Comparison of ENCODE assay signal across 8 mouse cellular contexts in the genomic region with DNA sequence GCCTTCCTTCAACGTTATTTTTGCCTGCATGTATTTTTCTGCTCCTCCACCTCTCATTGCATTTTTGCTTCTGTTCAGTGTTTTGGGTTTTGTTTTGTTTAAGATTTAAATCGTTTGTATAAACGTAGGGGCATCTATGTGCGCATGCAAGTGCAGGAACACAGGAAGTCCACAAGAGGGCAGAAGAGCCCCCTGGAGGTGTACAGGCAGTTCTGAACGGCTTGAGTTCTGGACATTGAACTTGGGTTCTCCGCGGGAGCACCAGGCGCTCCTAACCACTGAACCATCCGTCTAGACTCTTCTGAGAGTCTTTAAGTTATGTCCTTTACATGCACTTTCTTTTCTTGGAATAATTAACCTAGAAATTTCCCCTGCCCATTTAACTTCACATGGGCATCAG. TPM values are rescaled to one million over a fixed set of nuclear protein-coding genes. Genes with fewer than 3 reads are reported as not detected.
DNase-seq lines count a peak whose midpoint lies in the region; ATAC-seq lines count a peak whose summit lies in the region.

No protein-coding gene starts in this region.

- H3K4me1 ChIP-seq in forebrain, embryonic 16.5 days (replicated peaks; ENCODE audit: control insufficient read depth, insufficient read depth, low read length), result no peaks in the 10 kb centered on the region; the same call in 1 of the 2 replicates

- H3K4me2 ChIP-seq in forebrain, embryonic 16.5 days (ENCODE audit: low read length), result no peak overlapping the region

- 63% methylated on average over 9 of the region's 9 CpGs for WGBS in forebrain, embryonic 16.5 days

- no peak overlapping the region for H3K27ac ChIP-seq in forebrain, embryonic 16.5 days (ENCODE audit: low read length)

- H3K27me3 ChIP-seq in forebrain, embryonic 16.5 days (replicated peaks; ENCODE audit: control insufficient read depth, insufficient read depth, low read length), result no peaks in the 10 kb centered on the region

- no peaks in the 10 kb centered on the region for H3K9me3 ChIP-seq in forebrain, embryonic 16.5 days (ENCODE audit: control insufficient read depth, low read length)

- peak; percentile 15 to 33 for DNase-seq in frontal cortex, postnatal 36 days (ENCODE audit: low spot score in 2 of 2)
- no peak for DNase-seq in frontal cortex, postnatal 25 days (ENCODE audit: low spot score in 2 of 2)
- DNase-seq in urinary bladder, postnatal 25 days (ENCODE audit: low spot score), result peak; percentile 38
- no peak for DNase-seq in urinary bladder, postnatal 4 days (ENCODE audit: low spot score in 2 of 2)
- DNase-seq in embryo, embryonic 11 days, result peak; percentile 55
- peak; percentile 49 for DNase-seq in layer of hippocampus, adult 11-12 months (ENCODE audit: low spot score)
- peak; percentile 30 for DNase-seq in naive thymus-derived CD4-positive, alpha-beta T cell, adult 2 months (ENCODE audit: low read depth)

- no peak overlapping the region for H3K4me3 ChIP-seq in forebrain, embryonic 16.5 days (replicated peaks; ENCODE audit: low read length)

- no peak overlapping the region for H3K9ac ChIP-seq in forebrain, embryonic 16.5 days (replicated peaks; ENCODE audit: low read depth, low read length)

- no peak for ATAC-seq in forebrain, embryonic 16.5 days

- no peaks in the 10 kb centered on the region for H3K36me3 ChIP-seq in forebrain, embryonic 16.5 days (ENCODE audit: control insufficient read depth, insufficient read depth)

RNA-seq across cellular contexts. Expression of a gene that starts 44.8 kb away (rescaled TPM):
- polyA plus RNA-seq in forebrain, embryonic 16.5 days (2015; fragmentation: Nextera tagmentation; extraction: Ambion mirVana), result 12.6 and 14.1 TPM in 2 replicates

Comparison
In these comparisons a context has a peak if more than half of its experiments do, and no peak if none do; other contexts are left out.
1. DNase-seq: peak in frontal cortex, postnatal 36 days (2 of 2), urinary bladder, postnatal 25 days (single experiment), embryo, embryonic 11 days (single experiment), layer of hippocampus, adult 11-12 months (single experiment) and naive thymus-derived CD4-positive, alpha-beta T cell, adult 2 months (single experiment); none in frontal cortex, postnatal 25 days (0 of 2) and urinary bladder, postnatal 4 days (0 of 2).